Mouse (Mus musculus) erythroblast, adult 5-6 weeks (primary cell): ENCODE results near the gene Ubr2. TPM values are rescaled to one million over a fixed set of nuclear protein-coding genes. Genes with fewer than 3 reads are reported as not detected.

Experiments used
- ATAC-seq: replicated peaks from 2 replicates; pipeline ENCODE4 v1.8.0; 2016; ENCODE audit warnings: moderate number of reproducible peaks, mild to moderate bottlenecking, moderate TSS enrichment, inconsistent platforms; ENCODE audit not compliant: poor library complexity, low FRiP score, severe bottlenecking
- total RNA-seq, 2 experiments: library from RNA; stranded (forward) in 1 of 2; stranded (reverse) in 1 of 2; fragments of 150-400 nt in 1 of 2; fragments of 200-764, 138-1000 nt in 1 of 2; gene quantifications; 2 replicates each; pipeline versions ENCODE4 v1.2.3 to v1.2.4; 2015 to 2017; ENCODE audit warnings: low replicate concordance in 2 of 2

The Ubr2 gene
- total RNA-seq, 2 experiments from 2014 or later, result 51.5 to 91.1 TPM

DNA sequence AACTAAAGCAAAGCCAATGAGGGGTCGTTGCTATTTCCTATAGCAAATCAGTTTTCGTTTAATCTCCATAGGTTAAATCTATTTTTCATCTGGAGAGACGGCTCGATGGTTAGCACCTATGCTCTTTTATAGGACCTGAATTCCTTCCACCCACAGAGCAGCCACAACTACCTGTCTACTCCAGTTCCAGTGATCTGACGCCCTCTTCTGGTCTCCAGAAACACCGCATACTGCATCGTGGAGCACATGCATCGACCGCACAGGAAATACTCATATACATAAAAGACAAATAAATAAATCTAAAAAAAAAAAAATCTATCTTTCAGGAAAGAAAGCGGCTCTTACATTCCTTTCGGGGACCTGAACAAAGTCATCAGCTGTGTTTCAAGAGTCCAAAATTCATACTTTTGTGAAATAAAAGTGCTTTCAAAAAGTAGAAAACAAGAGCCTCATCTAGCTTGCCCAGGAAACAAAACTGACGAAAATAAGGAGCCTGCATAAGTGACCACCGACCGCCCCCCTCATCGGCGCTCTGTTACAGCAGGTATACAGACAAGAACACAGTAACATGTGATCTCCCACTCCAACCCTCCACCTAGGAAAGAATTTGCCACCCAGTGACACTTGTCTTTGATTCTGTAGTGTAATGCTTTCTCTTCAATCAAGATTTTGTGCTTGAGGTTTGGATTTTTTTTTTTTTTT lies 121.7 kb downstream of the Ubr2 start:
- no peak for ATAC-seq

DNA sequence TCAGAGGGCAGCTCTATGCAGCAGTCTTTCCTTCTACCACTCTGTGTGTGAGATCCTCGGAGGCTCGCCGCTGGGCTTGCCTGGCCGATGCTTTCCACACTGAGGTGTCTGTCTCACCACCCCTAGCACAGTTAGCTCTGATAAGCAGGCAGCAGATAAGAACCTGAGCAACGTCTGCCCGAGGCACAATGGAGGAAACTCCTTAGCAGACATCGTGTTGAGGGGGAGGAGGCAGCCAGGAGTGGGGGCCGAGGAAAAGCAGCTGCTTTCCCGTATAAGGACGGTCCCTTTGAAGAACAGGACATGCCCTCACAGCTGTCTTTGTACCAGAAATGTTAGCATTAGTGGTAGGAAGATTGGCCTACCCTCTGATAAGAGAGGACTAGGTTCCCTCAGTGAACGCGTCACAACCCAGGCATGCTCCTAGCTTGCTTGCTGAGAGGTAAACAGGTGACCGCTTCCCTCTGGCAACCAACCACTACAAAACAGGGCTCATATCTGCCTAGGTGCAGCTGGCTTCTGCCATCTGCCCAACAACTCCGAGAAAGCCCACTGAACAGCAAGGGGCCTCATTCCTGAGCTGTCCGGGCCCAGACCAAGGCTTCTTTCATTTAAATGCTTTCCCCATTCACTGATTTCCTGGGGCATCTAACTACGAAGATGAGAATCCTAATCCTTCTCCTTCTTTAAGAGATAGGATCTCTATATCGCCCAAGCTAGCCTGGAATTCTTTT lies 124.3 kb downstream of the Ubr2 start:
- ATAC-seq, result no peak

GRCm38 (mm10) chr17:46885218-46885909 lies 125.0 kb downstream of the Ubr2 start:
- ATAC-seq, result no peak

DNA sequence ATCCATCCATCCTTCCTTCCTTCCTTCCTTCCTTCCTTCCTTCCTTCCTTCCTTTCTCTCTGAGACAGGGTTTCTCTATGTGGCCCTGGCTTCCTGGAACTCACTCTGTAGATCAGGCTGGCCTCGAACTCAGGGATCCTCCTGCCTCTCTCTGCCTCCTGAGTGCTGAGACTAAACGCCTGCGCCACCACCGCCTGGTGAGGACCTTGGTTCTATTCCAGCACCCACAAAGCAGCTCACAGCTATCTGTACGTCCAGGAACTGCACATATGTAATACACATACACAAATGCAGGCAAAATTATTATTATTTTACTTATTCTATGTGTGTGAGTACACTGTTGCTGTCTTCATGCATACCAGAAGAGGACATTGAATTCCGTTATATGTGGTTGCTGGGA lies 125.6 kb downstream of the Ubr2 start:
- no peak for ATAC-seq

- no peak for ATAC-seq
These were observed 127.2 kb downstream of the Ubr2 start for GRCm38 (mm10) chr17:46883107-46883506.

DNA sequence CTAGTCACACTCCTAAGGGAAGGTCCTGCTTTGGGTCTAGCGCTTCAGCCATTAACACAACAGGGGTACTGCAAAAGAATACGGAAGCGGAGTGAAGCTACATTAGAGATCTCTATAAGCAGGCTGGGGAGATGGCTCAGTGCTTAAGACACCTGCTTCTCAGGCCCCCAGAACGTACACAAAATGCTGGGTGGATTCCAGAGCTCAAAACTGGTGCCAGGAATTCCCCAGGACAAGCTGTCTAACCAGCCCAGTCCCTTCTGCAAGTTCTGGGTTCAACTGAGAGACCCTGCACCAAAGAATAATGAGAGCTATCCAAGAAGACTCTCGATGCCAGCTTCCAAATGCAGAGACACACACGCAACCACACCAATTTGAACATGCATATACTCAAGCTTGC lies 128.6 kb downstream of the Ubr2 start:
- ATAC-seq, result no peak

GRCm38 (mm10) chr17:46880322-46880721 lies 130.0 kb downstream of the Ubr2 start:
- no peak for ATAC-seq

GRCm38 (mm10) chr17:46879841-46880311 lies 130.5 kb downstream of the Ubr2 start:
- ATAC-seq, result no peak

Other genes starting within 250 kb of the Ubr2 start
- gene Ptcra, start 246.8 kb downstream of the Ubr2 start, total RNA-seq (2015; ENCODE audit: low replicate concordance), result not detected in 2 replicates
- not detected in 2 replicates for gene Ptcra, start 246.8 kb downstream of the Ubr2 start, total RNA-seq (2017; ENCODE audit: low replicate concordance)
- gene 2310039H08Rik, start 237.9 kb downstream of the Ubr2 start, total RNA-seq (2015; ENCODE audit: low replicate concordance), result 5.6 and 7.5 TPM in 2 replicates
- 0.34 TPM in 1 of 2 replicates, not detected in the other for gene 2310039H08Rik, start 237.9 kb downstream of the Ubr2 start, total RNA-seq (2017; ENCODE audit: low replicate concordance)
- gene Rpl7l1, start 227.9 kb downstream of the Ubr2 start, total RNA-seq (2015; ENCODE audit: low replicate concordance), result 21.1 and 22.7 TPM in 2 replicates
- gene Rpl7l1, start 227.9 kb downstream of the Ubr2 start, total RNA-seq (2017; ENCODE audit: low replicate concordance), result 19.1 and 46.3 TPM in 2 replicates
- 6.5 and 7.5 TPM in 2 replicates for gene Bicral, start 152.1 kb downstream of the Ubr2 start, total RNA-seq (2015; ENCODE audit: low replicate concordance)
- 3.7 and 4.0 TPM in 2 replicates for gene Bicral, start 152.1 kb downstream of the Ubr2 start, total RNA-seq (2017; ENCODE audit: low replicate concordance)
- 2.3 and 8.1 TPM in 2 replicates for gene Tbcc, start 119.9 kb downstream of the Ubr2 start, total RNA-seq (2015; ENCODE audit: low replicate concordance)
- gene Tbcc, start 119.9 kb downstream of the Ubr2 start, total RNA-seq (2017; ENCODE audit: low replicate concordance), result 1.7 and 5.4 TPM in 2 replicates
- not detected in 2 replicates for gene Prph2, start 100.1 kb downstream of the Ubr2 start, total RNA-seq (2015; ENCODE audit: low replicate concordance)
- not detected in 2 replicates for gene Prph2, start 100.1 kb downstream of the Ubr2 start, total RNA-seq (2017; ENCODE audit: low replicate concordance)